Mouse (Mus musculus) forebrain, embryonic 11.5 days (tissue): ENCODE measurements around the gene Klk8. TPM values are rescaled to one million over a fixed set of nuclear protein-coding genes. Genes with fewer than 3 reads are reported as not detected.

Experiments
- ATAC-seq: fragments of 200-750 bp; cut with Nextera tagmentation; replicated peaks from 2 replicates; pipeline ENCODE4 v1.8.0; 2017; ENCODE audit warnings: moderate TSS enrichment; ENCODE audit not compliant: low FRiP score
- DNase-seq: peaks from one replicate; pipeline ENCODE4 v3.0.0-alpha.2; 2017; ENCODE audit warnings: low spot score
- H3K27ac ChIP-seq: fragments of 300-500 bp; sonication (generic); 2 replicates; pipeline ENCODE4 v1.5.1; 2014; ENCODE audit warnings: low read depth, low read length
- H3K27me3 ChIP-seq: fragments of 300-500 bp; sonication (generic); 2 replicates; pipeline ENCODE4 v1.6.1; 2014; ENCODE audit warnings: mild to moderate bottlenecking, low read length, mixed read lengths; ENCODE audit not compliant: control insufficient read depth, insufficient read depth
- H3K36me3 ChIP-seq: fragments of 300-500 bp; sonication (generic); 2 replicates; pipeline ENCODE4 v1.6.1; 2014; ENCODE audit warnings: mild to moderate bottlenecking, low read length, moderate library complexity, mixed read lengths; ENCODE audit not compliant: control insufficient read depth, insufficient read depth
- H3K4me1 ChIP-seq: fragments of 300-500 bp; sonication (generic); replicated peaks from 2 replicates; pipeline ENCODE4 v1.6.1; 2014; ENCODE audit warnings: low read length, mixed read lengths; ENCODE audit not compliant: control insufficient read depth, insufficient read depth
- H3K4me2 ChIP-seq: fragments of 300-500 bp; sonication (generic); 2 replicates; pipeline ENCODE4 v1.6.1; 2014; ENCODE audit warnings: low read depth, mild to moderate bottlenecking, low read length, moderate library complexity, mixed read lengths; ENCODE audit not compliant: severe bottlenecking
- H3K4me3 ChIP-seq: fragments of 300-500 bp; sonication (generic); 2 replicates; pipeline ENCODE4 v1.5.1; 2014; ENCODE audit warnings: low read depth, low read length
- H3K9ac ChIP-seq: fragments of 300-500 bp; sonication (generic); 2 replicates; pipeline ENCODE4 v1.6.1; 2014; ENCODE audit warnings: low read length
- H3K9me3 ChIP-seq: fragments of 300-500 bp; sonication (generic); 2 replicates; pipeline ENCODE4 v1.6.1; 2016; ENCODE audit warnings: low read length, mixed read lengths; ENCODE audit not compliant: control insufficient read depth
- WGBS: fragments of 180-500 bp; shearing (Covaris S2); extraction: QIAGEN DNeasy Blood & Tissue Kit; methylation state at CpG from one replicate; pipeline ENCODE4 v1.1.7; 2014; 5-methylcytosine and 5-hydroxymethylcytosine counted together
- polyA plus RNA-seq: library from polyadenylated mRNA; unstranded; fragments of >200 nt; fragmentation: Nextera tagmentation; extraction: Ambion mirVana; gene quantifications from 2 replicates; pipeline ENCODE4 v1.2.1, GENCODE M21; 2014

The Klk8 gene
- polyA plus RNA-seq, 1 experiment from 2014 or later, result 9.1 TPM

- Histone ChIP-seq H3K4me3 (no peak overlapping the region), H3K27ac (no peak overlapping the region), H3K4me1 (0 out of 2 replicates have a peak, but pooled peaks cover 2% of the 10 kb centered on the region), H3K4me2 (no peak overlapping the region), H3K9me3 (no peaks in the 10 kb centered on the region), H3K36me3 (no peaks in the 10 kb centered on the region), H3K27me3 (no peaks in the 10 kb centered on the region; the same call in 1 of the 2 replicates), H3K9ac (no peak overlapping the region)
- WGBS, result 87% methylated on average over 11 of the region's 11 CpGs
- DNase-seq (no peak), ATAC-seq (no peak)
These were observed 15.8 kb upstream of the Klk8 start for GRCm38 (mm10) chr7:43781541-43781940.

- Histone ChIP-seq H3K9me3 (no peaks in the 10 kb centered on the region), H3K4me1 (0 out of 2 replicates have a peak, but pooled peaks cover 2% of the 10 kb centered on the region), H3K9ac (peak overlapping the region; percentile 50), H3K4me2 (peak overlapping the region; percentile 60), H3K27me3 (no peaks in the 10 kb centered on the region; the same call in 1 of the 2 replicates), H3K36me3 (no peaks in the 10 kb centered on the region), H3K4me3 (peak overlapping the region; percentile 22; the same call in 1 of the 2 replicates), H3K27ac (no peak overlapping the region)
- ATAC-seq (peak; percentile 83), DNase-seq (peak; percentile 92)
- 6% methylated on average over 36 of the region's 36 CpGs for WGBS
These were observed 14.8 kb upstream of the Klk8 start for GRCm38 (mm10) chr7:43782275-43783265.

GRCm38 (mm10) chr7:43785286-43785685 is 12.1 kb upstream of the Klk8 start:
- no peak for ATAC-seq

GRCm38 (mm10) chr7:43788096-43788495 is 9.3 kb upstream of the Klk8 start:
- Histone ChIP-seq H3K9me3 (no peaks in the 10 kb centered on the region), H3K36me3 (no peaks in the 10 kb centered on the region), H3K9ac (no peak overlapping the region), H3K27ac (no peak overlapping the region), H3K4me2 (no peak overlapping the region), H3K27me3 (no peaks in the 10 kb centered on the region), H3K4me3 (no peak overlapping the region), H3K4me1 (no peaks in the 10 kb centered on the region)
- ATAC-seq, result no peak
- DNase-seq, result no peak
- WGBS, result 74% methylated on average over 3 of the region's 3 CpGs

More at GRCm38 (mm10) chr7:43785286-43785685, 12.1 kb upstream of the Klk8 start:
- WGBS, result 92% methylated on average over 1 of the region's 1 CpGs
- peak; percentile 25 for DNase-seq
- H3K36me3 ChIP-seq, result no peaks in the 10 kb centered on the region
- no peak overlapping the region for H3K4me2 ChIP-seq
- H3K27ac ChIP-seq, result no peak overlapping the region
- H3K27me3 ChIP-seq, result no peaks in the 10 kb centered on the region; the same call in 1 of the 2 replicates
- H3K4me3 ChIP-seq, result no peak overlapping the region
- H3K9ac ChIP-seq, result no peak overlapping the region
- H3K4me1 ChIP-seq, result 0 out of 2 replicates have a peak, but pooled peaks cover 2% of the 10 kb centered on the region
- H3K9me3 ChIP-seq, result no peaks in the 10 kb centered on the region

GRCm38 (mm10) chr7:43789295-43789694 is 8.1 kb upstream of the Klk8 start:
- H3K4me1 ChIP-seq, result no peaks in the 10 kb centered on the region
- H3K27me3 ChIP-seq, result no peaks in the 10 kb centered on the region
- no peaks in the 10 kb centered on the region for H3K36me3 ChIP-seq
- H3K9ac ChIP-seq, result no peak overlapping the region
- H3K27ac ChIP-seq, result no peak overlapping the region
- no peaks in the 10 kb centered on the region for H3K9me3 ChIP-seq
- H3K4me2 ChIP-seq, result no peak overlapping the region
- 79% methylated on average over 2 of the region's 2 CpGs for WGBS
- ATAC-seq, result no peak
- no peak overlapping the region for H3K4me3 ChIP-seq
- no peak for DNase-seq

GRCm38 (mm10) chr7:43791591-43791990 is 5.8 kb upstream of the Klk8 start, which contains the start of gene Klk9:
Gene Klk9 (plus strand): TSS chr7:43791891.
- Histone ChIP-seq H3K4me2 (no peak within 1 kb of the TSS), H3K27ac (no peak within 1 kb of the TSS), H3K9ac (no peak within 1 kb of the TSS), H3K4me3 (no peak within 1 kb of the TSS), H3K36me3 (no peaks in the 10 kb centered on the region), H3K4me1 (no peaks in the 10 kb centered on the region), H3K27me3 (peaks cover 6% of the 10 kb centered on the region), H3K9me3 (no peaks in the 10 kb centered on the region)
- DNase-seq (no peak), ATAC-seq (no peak)
- WGBS, result 83% methylated on average over 7 of the region's 7 CpGs

GRCm38 (mm10) chr7:43796355-43796754 is 1.0 kb upstream of the Klk8 start:
- Histone ChIP-seq H3K4me1 (no peaks in the 10 kb centered on the region), H3K27ac (no peak overlapping the region), H3K36me3 (no peaks in the 10 kb centered on the region), H3K27me3 (peaks cover 12% of the 10 kb centered on the region), H3K4me2 (peak overlapping the region; percentile 79), H3K9me3 (no peaks in the 10 kb centered on the region), H3K9ac (no peak overlapping the region), H3K4me3 (peak overlapping the region; percentile 37; the same call in 1 of the 2 replicates)
- DNase-seq, result no peak
- ATAC-seq, result no peak
- 8% methylated on average over 8 of the region's 8 CpGs for WGBS

- DNase-seq (no peak), ATAC-seq (0 out of 2 replicates have a peak, but pooled peaks have one; percentile 24)
- H3K4me2 ChIP-seq, result peak overlapping the region; percentile 79
- no peaks in the 10 kb centered on the region for H3K36me3 ChIP-seq
- WGBS, result 38% methylated on average over 13 of the region's 13 CpGs
- H3K4me1 ChIP-seq, result no peaks in the 10 kb centered on the region
- no peak overlapping the region for H3K27ac ChIP-seq
- no peaks in the 10 kb centered on the region for H3K9me3 ChIP-seq
- peaks cover 12% of the 10 kb centered on the region for H3K27me3 ChIP-seq
- peak overlapping the region; percentile 37; the same call in 1 of the 2 replicates for H3K4me3 ChIP-seq
- no peak overlapping the region; the same call in 1 of the 2 replicates for H3K9ac ChIP-seq
These were observed 576 bp downstream of the Klk8 start for GRCm38 (mm10) chr7:43797844-43798462.
